Mouse (Mus musculus): Measurements from ENCODE around the gene Slc1a5.

The Slc1a5 gene

GRCm38 (mm10) chr7:16846775-16847174 lies 65.6 kb downstream of the Slc1a5 start:
- DNase-seq (ENCODE audit: low spot score) = no peak

- no peak for DNase-seq (ENCODE audit: low spot score)
Observed at GRCm38 (mm10) chr7:16847507-16847906, 66.4 kb downstream of the Slc1a5 start.

Data from urinary bladder, postnatal 14 days (tissue).